Mouse (Mus musculus): ENCODE measurements at regions not wholly inside any gene's neighbourhood (a gene's known extent, or its start where the extent isn't known, plus 50 kb on each side); places are given as distances from the start of the nearest gene placed in this dataset.

DNA sequence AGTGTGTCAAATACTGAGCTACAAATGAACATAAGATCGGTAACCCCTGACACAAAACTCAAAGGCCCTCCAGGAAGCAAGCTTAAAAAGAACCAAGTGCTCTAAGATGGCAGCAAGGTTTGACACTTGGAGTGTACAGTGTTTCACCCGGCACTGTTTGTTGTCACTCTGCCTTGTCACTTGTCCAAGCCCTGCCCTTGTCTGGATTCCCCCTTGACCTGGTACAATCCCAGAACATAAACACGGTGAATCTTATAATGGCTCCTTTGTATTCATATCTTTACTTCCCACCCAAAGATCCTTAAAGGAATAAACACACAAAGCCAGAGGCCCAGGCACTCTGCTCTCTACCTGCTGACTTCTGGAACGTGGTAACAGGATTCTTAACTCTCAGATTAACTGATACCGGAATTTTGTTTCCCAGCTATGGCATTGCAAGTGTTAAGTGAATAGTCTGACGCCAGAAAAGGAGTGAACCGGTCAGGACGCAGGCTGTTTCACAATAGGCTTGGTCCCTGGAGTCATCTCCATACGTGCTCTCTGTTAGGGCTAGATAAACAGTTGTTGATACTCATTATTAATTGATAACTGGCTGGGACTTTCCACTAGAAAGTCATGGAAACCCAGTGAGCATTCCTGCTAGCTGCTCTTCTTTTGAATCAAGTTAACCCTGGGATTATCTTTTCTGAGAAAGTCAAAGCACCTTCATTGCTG, 95.9 kb upstream of the Ankrd55 start:
- Histone ChIP-seq H3K4me1 (ENCODE audit: control insufficient read depth, insufficient read depth, insufficient read length, low read length) (peaks cover 22% of the 10 kb centered on the region), H3K4me3 (ENCODE audit: insufficient read depth, low read depth, low read length) (no peak overlapping the region), H3K27ac (replicated peaks; ENCODE audit: low read depth, low read length) (no peak overlapping the region; the same call in 1 of the 2 replicates)

GRCm38 (mm10) chr13:112193676-112194075, 94.6 kb upstream of the Ankrd55 start:
- Histone ChIP-seq H3K4me3 (ENCODE audit: insufficient read depth, low read depth, low read length) (no peak overlapping the region), H3K4me1 (ENCODE audit: control insufficient read depth, insufficient read depth, insufficient read length, low read length) (peaks cover 27% of the 10 kb centered on the region), H3K27ac (replicated peaks; ENCODE audit: low read depth, low read length) (no peak overlapping the region)

DNA sequence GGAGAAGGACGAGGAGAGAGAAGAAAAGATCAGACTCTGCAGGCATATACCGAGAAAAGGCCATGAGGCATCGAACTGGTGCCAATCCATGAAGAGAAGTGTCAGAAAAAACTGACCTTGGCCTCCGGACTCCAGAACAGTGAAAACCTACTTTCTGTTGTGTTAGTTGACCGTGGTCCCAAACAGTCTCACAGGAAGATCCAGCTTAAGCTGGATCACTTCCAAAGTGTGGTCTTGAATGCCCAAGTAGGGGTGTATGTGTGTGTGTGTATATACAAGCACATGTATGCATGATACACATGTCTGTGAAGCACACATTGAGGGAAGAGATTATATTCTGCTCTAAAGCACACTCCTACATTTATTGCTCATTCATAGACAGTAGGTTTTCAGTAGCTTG, 93.3 kb upstream of the Ankrd55 start:
- Histone ChIP-seq H3K27ac (replicated peaks; ENCODE audit: low read depth, low read length) (no peak overlapping the region), H3K4me3 (ENCODE audit: insufficient read depth, low read depth, low read length) (no peak overlapping the region), H3K4me1 (ENCODE audit: control insufficient read depth, insufficient read depth, insufficient read length, low read length) (peaks cover 23% of the 10 kb centered on the region)

- H3K4me3 ChIP-seq (ENCODE audit: insufficient read depth, low read depth, low read length): peak overlapping the region; percentile 42
- H3K4me1 ChIP-seq (ENCODE audit: control insufficient read depth, insufficient read depth, insufficient read length, low read length): peaks cover 12% of the 10 kb centered on the region
- peak overlapping the region; percentile 94 for H3K27ac ChIP-seq (replicated peaks; ENCODE audit: low read depth, low read length)
These were observed 91.5 kb upstream of the Ankrd55 start for GRCm38 (mm10) chr13:112196789-112197188.

DNA sequence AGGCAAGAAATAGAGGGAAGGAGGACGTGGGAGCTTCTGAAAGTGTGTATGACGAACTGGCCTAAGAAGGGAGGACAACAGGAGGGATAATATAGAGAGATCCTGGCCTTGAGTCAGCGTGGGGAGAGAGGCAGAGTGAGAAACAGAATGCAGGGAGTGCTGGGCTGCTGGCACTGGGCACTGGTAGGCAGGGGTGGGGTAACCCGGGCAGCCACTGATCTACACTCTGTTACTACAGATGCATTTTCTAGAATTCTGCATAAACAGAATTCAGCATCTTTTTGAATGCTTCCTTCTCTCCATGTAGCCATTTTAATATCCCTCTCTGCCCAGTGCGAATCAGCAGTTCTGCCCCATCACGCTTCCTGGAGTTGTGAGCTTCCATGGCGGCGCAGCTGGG, 84.5 kb upstream of the Ankrd55 start:
- H3K27ac ChIP-seq (replicated peaks; ENCODE audit: low read depth, low read length): no peak overlapping the region
- H3K4me1 ChIP-seq (ENCODE audit: control insufficient read depth, insufficient read depth, insufficient read length, low read length): no peaks in the 10 kb centered on the region
- no peak overlapping the region for H3K4me3 ChIP-seq (ENCODE audit: insufficient read depth, low read depth, low read length)

GRCm38 (mm10) chr13:112204204-112204603, 84.0 kb upstream of the Ankrd55 start:
- Histone ChIP-seq H3K27ac (replicated peaks; ENCODE audit: low read depth, low read length) (no peak overlapping the region), H3K4me1 (ENCODE audit: control insufficient read depth, insufficient read depth, insufficient read length, low read length) (no peaks in the 10 kb centered on the region), H3K4me3 (ENCODE audit: insufficient read depth, low read depth, low read length) (no peak overlapping the region)

DNA sequence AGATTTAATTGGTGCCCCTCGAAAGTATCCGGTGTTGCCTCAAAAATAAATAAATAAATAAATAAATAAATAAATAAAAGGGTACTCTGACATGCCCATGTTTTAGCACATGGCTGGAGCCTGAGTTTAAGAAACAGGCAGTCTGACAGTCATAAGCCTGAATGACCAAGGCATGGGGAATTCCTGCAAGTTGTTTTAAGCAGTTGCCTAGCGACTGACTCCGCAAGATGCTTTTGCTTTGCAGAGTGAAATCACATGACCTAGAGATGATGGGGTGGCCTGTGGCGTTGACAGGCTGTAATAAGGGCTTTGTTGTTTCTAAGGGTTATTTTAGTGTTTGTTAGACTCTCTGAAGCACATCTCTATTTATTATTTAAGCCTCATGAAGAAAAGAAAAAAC, 83.4 kb upstream of the Ankrd55 start:
- no peaks in the 10 kb centered on the region for H3K4me1 ChIP-seq (ENCODE audit: control insufficient read depth, insufficient read depth, insufficient read length, low read length)
- H3K27ac ChIP-seq (replicated peaks; ENCODE audit: low read depth, low read length): no peak overlapping the region
- no peak overlapping the region for H3K4me3 ChIP-seq (ENCODE audit: insufficient read depth, low read depth, low read length)

- Histone ChIP-seq H3K4me1 (ENCODE audit: control insufficient read depth, insufficient read depth, insufficient read length, low read length) (no peaks in the 10 kb centered on the region), H3K27ac (replicated peaks; ENCODE audit: low read depth, low read length) (no peak overlapping the region), H3K4me3 (ENCODE audit: insufficient read depth, low read depth, low read length) (no peak overlapping the region)
These were observed 80.5 kb upstream of the Ankrd55 start for GRCm38 (mm10) chr13:112207617-112208235.

DNA sequence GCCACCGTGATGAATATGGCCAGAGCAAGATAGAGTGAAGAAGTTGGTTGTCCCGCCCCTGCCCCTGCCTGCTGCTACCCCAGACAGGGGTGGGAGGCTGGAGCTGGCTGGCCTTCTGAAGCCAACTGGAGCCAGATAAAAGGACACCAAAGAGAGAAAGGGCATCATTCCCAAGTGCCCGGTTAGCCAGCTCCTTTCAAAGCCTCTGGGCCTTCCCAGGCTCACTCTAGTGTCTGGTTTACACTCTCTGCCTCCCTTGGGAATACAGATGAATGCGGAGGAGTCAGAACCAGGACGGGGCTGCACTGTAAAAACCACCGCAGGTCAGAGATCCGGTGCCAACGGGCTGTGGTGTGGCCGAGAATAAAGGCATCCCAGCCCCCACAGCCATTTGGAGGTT, 76.4 kb upstream of the Ankrd55 start:
- H3K4me1 ChIP-seq (ENCODE audit: control insufficient read depth, insufficient read depth, insufficient read length, low read length): no peaks in the 10 kb centered on the region
- no peak overlapping the region for H3K27ac ChIP-seq (replicated peaks; ENCODE audit: low read depth, low read length)

DNA sequence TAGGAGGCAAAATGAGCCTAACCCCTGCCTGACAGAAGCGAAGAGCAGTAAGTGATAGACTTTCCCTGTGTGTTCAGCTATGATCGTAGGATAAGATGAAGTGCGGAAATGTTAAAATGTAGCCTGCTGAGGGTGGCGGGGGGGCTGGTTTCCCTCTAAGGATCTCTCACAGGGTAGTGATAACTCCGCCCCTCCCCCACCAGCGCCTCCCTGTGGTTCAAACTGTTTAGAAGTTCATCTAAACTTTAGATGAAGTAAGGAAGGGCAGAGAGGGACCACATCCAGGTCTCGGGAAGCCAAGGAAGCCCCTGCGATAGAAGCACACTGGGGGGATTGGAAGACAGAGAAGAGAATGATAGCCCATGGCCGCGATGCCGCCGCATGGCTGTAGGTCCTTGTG, 75.9 kb upstream of the Ankrd55 start:
- H3K4me3 ChIP-seq (ENCODE audit: insufficient read depth, low read depth, low read length): no peak overlapping the region
- H3K27ac ChIP-seq (replicated peaks; ENCODE audit: low read depth, low read length): no peak overlapping the region
- no peaks in the 10 kb centered on the region for H3K4me1 ChIP-seq (ENCODE audit: control insufficient read depth, insufficient read depth, insufficient read length, low read length)

More for the DNA sequence above, 76.4 kb upstream of the Ankrd55 start:
- H3K4me3 ChIP-seq (ENCODE audit: insufficient read depth, low read depth, low read length): no peak overlapping the region

DNA sequence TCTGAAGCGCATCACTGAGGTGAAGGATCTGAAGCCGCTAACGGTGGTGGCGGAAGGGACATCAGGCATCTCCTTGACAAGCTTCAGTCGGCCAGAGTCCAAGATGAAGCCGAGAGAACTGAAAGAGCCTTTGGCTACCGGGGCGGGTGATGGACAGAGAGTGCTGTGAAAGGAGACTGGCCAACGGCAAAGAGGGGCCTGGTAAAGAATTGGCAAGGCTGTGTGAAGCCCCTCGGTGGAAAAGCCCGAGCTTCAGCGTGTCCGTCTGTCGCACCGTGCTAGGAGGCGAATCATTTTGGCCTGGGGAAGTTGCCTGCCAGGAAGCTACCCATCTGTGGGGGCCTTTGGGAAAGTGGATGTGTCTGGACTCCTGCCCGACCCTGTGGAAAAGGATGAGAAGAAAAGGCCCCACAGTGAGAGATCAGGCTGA, 74.6 kb upstream of the Ankrd55 start:
- Histone ChIP-seq H3K4me1 (ENCODE audit: control insufficient read depth, insufficient read depth, insufficient read length, low read length) (no peaks in the 10 kb centered on the region), H3K27ac (replicated peaks; ENCODE audit: low read depth, low read length) (no peak overlapping the region), H3K4me3 (ENCODE audit: insufficient read depth, low read depth, low read length) (no peak overlapping the region)

- Histone ChIP-seq H3K27ac (replicated peaks; ENCODE audit: low read depth, low read length) (no peak overlapping the region), H3K4me3 (ENCODE audit: insufficient read depth, low read depth, low read length) (no peak overlapping the region), H3K4me1 (ENCODE audit: control insufficient read depth, insufficient read depth, insufficient read length, low read length) (no peaks in the 10 kb centered on the region)
These were observed 72.2 kb upstream of the Ankrd55 start for GRCm38 (mm10) chr13:112216084-112216483.

- Histone ChIP-seq H3K27ac (replicated peaks; ENCODE audit: low read depth, low read length) (no peak overlapping the region), H3K4me3 (ENCODE audit: insufficient read depth, low read depth, low read length) (no peak overlapping the region), H3K4me1 (ENCODE audit: control insufficient read depth, insufficient read depth, insufficient read length, low read length) (no peaks in the 10 kb centered on the region)
These were observed 69.9 kb upstream of the Ankrd55 start for GRCm38 (mm10) chr13:112218389-112218788.

- H3K4me1 ChIP-seq (ENCODE audit: control insufficient read depth, insufficient read depth, insufficient read length, low read length): no peaks in the 10 kb centered on the region
- no peak overlapping the region for H3K27ac ChIP-seq (replicated peaks; ENCODE audit: low read depth, low read length)
- H3K4me3 ChIP-seq (ENCODE audit: insufficient read depth, low read depth, low read length): no peak overlapping the region
These were observed 68.1 kb upstream of the Ankrd55 start for GRCm38 (mm10) chr13:112220184-112220583.

DNA sequence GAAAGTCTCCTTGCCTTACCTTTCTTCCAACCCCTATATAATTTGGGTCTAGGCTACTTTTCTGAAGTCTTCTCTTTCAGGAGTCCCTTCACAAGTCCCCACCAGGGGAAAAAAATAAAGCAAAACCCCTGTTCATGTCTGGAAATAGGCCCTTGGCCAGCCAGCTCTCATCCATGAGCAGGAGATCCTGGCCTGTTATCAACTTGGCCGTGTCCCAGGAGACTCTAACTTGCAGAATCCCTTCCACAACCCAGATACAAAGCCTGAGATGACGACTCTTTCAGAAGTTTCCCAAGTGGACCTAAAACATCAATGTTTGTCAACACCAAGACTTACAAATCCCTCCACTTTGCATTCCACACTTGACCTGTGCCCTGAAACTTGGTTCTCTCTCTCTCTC, 64.6 kb upstream of the Ankrd55 start:
- no peak overlapping the region for H3K4me3 ChIP-seq (ENCODE audit: insufficient read depth, low read depth, low read length)
- H3K4me1 ChIP-seq (ENCODE audit: control insufficient read depth, insufficient read depth, insufficient read length, low read length): no peaks in the 10 kb centered on the region
- no peak overlapping the region for H3K27ac ChIP-seq (replicated peaks; ENCODE audit: low read depth, low read length)

DNA sequence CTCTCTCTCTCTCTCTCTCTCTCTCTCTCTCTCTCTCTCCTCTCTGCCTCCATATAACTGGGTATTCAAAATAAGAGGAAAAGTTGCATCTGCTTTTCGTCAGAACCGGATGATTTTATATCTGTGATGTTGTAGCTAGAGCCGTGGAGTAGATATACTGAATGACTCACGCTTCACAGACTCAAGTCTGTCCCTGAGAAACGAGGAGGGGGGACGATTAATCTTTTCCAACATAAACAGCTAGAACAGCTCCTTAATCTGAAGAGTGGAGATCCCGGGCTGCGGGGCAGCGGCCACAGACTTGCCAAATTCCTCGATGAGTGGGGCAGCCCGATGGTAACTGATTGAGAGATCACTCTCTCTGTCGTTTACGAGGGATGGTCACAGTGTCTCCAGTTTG, 60.5 kb upstream of the Ankrd55 start:
- Histone ChIP-seq H3K27ac (replicated peaks; ENCODE audit: low read depth, low read length) (no peak overlapping the region), H3K4me1 (ENCODE audit: control insufficient read depth, insufficient read depth, insufficient read length, low read length) (no peaks in the 10 kb centered on the region)

More for the DNA sequence above, 60.5 kb upstream of the Ankrd55 start:
- no peak overlapping the region for H3K4me3 ChIP-seq (ENCODE audit: insufficient read depth, low read depth, low read length)

Measured in brown adipose tissue, adult 24 weeks (tissue).